Mouse (Mus musculus) liver, embryonic 14.5 days (tissue): ENCODE measurements around the gene Npas3. TPM values are rescaled to one million over a fixed set of nuclear protein-coding genes. Genes with fewer than 3 reads are reported as not detected.

Source experiments
- ATAC-seq: fragments of 200-750 bp; cut with Nextera tagmentation; 2 replicates; pipeline ENCODE4 v1.8.0; 2017; ENCODE audit warnings: moderate number of reproducible peaks, mild to moderate bottlenecking, moderate library complexity; ENCODE audit not compliant: insufficient read depth
- DNase-seq, 3 experiments: peaks; one replicate each; pipeline ENCODE4 v3.0.0-alpha.2; 2012 to 2013; ENCODE audit warnings: low read depth in 3 of 3, low spot score in 3 of 3
- H3K27ac ChIP-seq: fragments of 300-500 bp; sonication (generic); 2 replicates; pipeline ENCODE4 v1.5.1; 2014; ENCODE audit warnings: moderate library complexity, mild to moderate bottlenecking, control low read depth, inconsistent platforms
- H3K27me3 ChIP-seq: fragments of 300-500 bp; sonication (generic); 2 replicates; pipeline ENCODE4 v1.6.1; 2014; ENCODE audit warnings: mild to moderate bottlenecking, low read length, moderate library complexity; ENCODE audit not compliant: control insufficient read depth, insufficient read depth
- H3K36me3 ChIP-seq: fragments of 300-500 bp; sonication (generic); replicated peaks from 2 replicates; pipeline ENCODE4 v1.6.1; 2014; ENCODE audit warnings: low read depth; ENCODE audit not compliant: control insufficient read depth, insufficient read depth
- H3K4me1 ChIP-seq, 2 experiments: fragments of 200-500 bp in 1 of 2; fragments of 300-500 bp in 1 of 2; sonication (generic) in 1 of 2; replicated peaks; 2 replicates each; pipeline ENCODE4 v1.6.1; 2012 to 2014; ENCODE audit warnings: antibody characterized with exemption in 1 of 2, inconsistent platforms in 1 of 2, low read length in 1 of 2; ENCODE audit not compliant: control insufficient read depth in 2 of 2, insufficient read depth in 2 of 2
- H3K4me2 ChIP-seq: fragments of 300-500 bp; sonication (generic); 2 replicates; pipeline ENCODE4 v1.6.1; 2014; ENCODE audit warnings: low read depth, mild to moderate bottlenecking, control low read depth, moderate library complexity
- H3K4me3 ChIP-seq, 2 experiments: fragments of 200-500 bp in 1 of 2; fragments of 300-500 bp in 1 of 2; sonication (generic) in 1 of 2; 2 replicates each; pipeline ENCODE4 v1.5.1; 2012 to 2014; ENCODE audit warnings: low read depth in 2 of 2, low read length in 2 of 2, mild to moderate bottlenecking in 2 of 2, control low read depth in 1 of 2, inconsistent platforms in 1 of 2, moderate library complexity in 1 of 2; ENCODE audit not compliant: insufficient read depth in 1 of 2
- H3K9ac ChIP-seq: fragments of 300-500 bp; sonication (generic); replicated peaks from 2 replicates; pipeline ENCODE4 v1.6.1; 2014; ENCODE audit warnings: mild to moderate bottlenecking, control low read depth, moderate library complexity
- H3K9me3 ChIP-seq: fragments of 300-500 bp; sonication (generic); 2 replicates; pipeline ENCODE4 v1.6.1; 2016; ENCODE audit warnings: low read length, mixed read lengths; ENCODE audit not compliant: control insufficient read depth
- CTCF ChIP-seq: IDR thresholded peaks from 2 replicates; pipeline ENCODE4 v1.5.1; 2016; ENCODE audit warnings: antibody characterized with exemption, low read depth, control low read depth
- EP300 ChIP-seq: IDR thresholded peaks from 2 replicates; pipeline ENCODE4 v1.6.1; 2016; ENCODE audit warnings: antibody characterized with exemption, low read depth
- WGBS: fragments of 180-500 bp; shearing (Covaris S2); extraction: QIAGEN DNeasy Blood & Tissue Kit; methylation state at CpG from one replicate; pipeline ENCODE4 v1.1.7; 2014; ENCODE audit not compliant: insufficient replicate concordance; 5-methylcytosine and 5-hydroxymethylcytosine counted together
- polyA plus RNA-seq, 2 experiments: library from polyadenylated mRNA; depleted of rRNA in 1 of 2; stranded (reverse) in 1 of 2; unstranded in 1 of 2; fragments of >200 nt; fragmentation: Nextera tagmentation in 1 of 2; extraction: Ambion mirVana in 1 of 2; gene quantifications; 2 replicates each; pipeline versions ENCODE4 v1.2.1 to v1.2.3; 2012 to 2014

The Npas3 gene
- polyA plus RNA-seq, 2 experiments, result 0.08 to 0.09 TPM

DNA sequence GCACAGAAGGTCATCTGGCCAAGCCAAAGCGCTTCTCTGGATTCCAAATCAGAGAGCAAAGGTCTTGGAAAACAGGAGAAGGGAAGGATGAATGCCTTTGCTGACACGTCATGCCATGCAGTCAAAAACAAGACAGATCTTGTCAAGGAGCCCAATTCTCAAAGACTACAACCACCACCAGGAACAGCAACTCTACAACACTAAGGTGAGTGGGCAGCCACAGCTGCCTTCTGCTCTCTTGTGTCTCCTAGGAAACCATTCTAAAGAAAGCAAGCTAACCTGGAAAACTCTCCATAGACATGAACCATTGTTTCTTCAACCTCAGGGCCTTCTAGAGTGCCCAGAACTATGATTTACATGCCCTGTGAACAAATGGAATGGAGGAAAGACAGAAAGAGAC lies 825.5 kb downstream of the Npas3 start:
- Histone ChIP-seq H3K4me1 (no peaks in the 10 kb centered on the region), H3K27ac (no peak overlapping the region), H3K4me3 (no peak overlapping the region), H3K9ac (no peak overlapping the region), H3K9me3 (no peaks in the 10 kb centered on the region), H3K36me3 (no peaks in the 10 kb centered on the region), H3K27me3 (peaks cover 3% of the 10 kb centered on the region), H3K4me2 (no peak overlapping the region)
- 65% methylated on average over 2 of the region's 2 CpGs for WGBS
- no peak for DNase-seq
- no peak for ATAC-seq
- no peak for TF ChIP-seq CTCF
- TF ChIP-seq EP300, result no peak

DNA sequence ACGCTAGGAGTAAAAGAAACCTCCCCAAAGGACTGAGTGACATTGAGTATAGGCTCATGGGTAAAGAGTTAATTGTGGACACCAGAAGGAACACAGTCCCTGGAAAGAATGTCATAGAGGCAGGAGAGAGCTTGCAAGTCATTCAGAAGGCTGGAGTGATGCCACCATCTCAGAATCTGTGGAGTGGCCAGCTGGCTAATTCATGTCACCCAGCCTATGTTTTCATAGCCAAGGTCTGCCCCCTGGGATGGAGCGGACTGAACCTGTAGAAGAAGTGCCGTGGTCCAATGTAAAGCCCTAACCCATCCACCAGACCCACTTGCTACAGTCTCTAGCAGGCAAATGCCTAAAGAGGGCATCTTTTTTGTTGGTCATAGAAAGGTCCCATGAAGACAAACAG lies 832.5 kb downstream of the Npas3 start:
- DNase-seq, result no peak
- H3K9me3 ChIP-seq, result no peaks in the 10 kb centered on the region
- H3K4me1 ChIP-seq, result no peaks in the 10 kb centered on the region
- WGBS, result 64% methylated on average over 3 of the region's 3 CpGs
- no peak overlapping the region for H3K9ac ChIP-seq
- no peak overlapping the region for H3K27ac ChIP-seq
- no peak for TF ChIP-seq CTCF
- TF ChIP-seq EP300, result no peak
- no peaks in the 10 kb centered on the region for H3K36me3 ChIP-seq
- no peak overlapping the region for H3K4me2 ChIP-seq
- ATAC-seq, result no peak
- H3K27me3 ChIP-seq, result no peaks in the 10 kb centered on the region
- no peak overlapping the region for H3K4me3 ChIP-seq

DNA sequence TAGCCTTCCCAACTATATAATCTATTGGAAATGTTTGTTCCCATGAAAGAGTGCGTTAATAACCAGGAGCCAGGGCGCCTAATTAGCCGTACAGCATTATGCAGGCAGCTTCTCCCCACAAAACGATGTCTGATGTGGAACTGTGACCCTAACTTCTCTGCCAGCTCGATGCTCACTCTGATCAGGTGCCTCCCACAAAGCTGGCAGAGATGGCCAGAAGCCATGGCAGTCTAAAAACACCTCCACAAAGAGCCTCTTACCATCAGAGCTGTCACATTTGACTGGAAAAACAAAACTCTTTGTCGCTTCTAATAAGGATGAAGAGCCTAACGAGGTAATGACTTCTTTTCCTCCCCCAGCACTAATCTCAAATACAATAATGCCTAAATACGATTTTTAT lies 845.3 kb downstream of the Npas3 start:
- Histone ChIP-seq H3K9me3 (no peaks in the 10 kb centered on the region), H3K4me1 (no peaks in the 10 kb centered on the region), H3K4me3 (no peak overlapping the region), H3K27me3 (no peaks in the 10 kb centered on the region), H3K9ac (no peak overlapping the region), H3K36me3 (no peaks in the 10 kb centered on the region), H3K4me2 (no peak overlapping the region), H3K27ac (no peak overlapping the region)
- DNase-seq, result no peak
- no peak for ATAC-seq
- 60% methylated on average over 8 of the region's 8 CpGs for WGBS
- TF ChIP-seq CTCF (no peak), EP300 (no peak)

DNA sequence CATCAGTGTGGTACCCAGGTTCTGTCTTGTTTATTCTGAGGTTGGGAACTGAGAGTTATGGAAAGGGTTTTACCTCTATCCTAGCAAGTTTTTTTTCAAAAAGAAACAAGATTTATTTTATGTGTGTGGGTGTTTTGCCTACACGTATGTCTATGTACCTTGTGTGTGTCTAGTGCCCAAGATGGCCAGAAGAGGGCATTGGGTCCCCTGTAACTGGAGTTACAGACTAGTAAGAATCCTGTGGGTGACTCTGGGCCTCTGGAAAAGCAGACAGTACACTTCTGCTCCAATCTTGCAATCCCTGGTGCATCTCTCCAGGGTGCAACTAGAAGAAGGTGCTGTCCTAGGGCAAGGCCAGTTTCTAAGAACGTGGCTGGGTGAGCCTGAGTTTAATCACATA lies 848.0 kb downstream of the Npas3 start:
- Histone ChIP-seq H3K27ac (no peak overlapping the region), H3K4me2 (no peak overlapping the region), H3K36me3 (no peaks in the 10 kb centered on the region), H3K4me1 (no peaks in the 10 kb centered on the region), H3K4me3 (no peak overlapping the region), H3K9ac (no peak overlapping the region), H3K9me3 (no peaks in the 10 kb centered on the region), H3K27me3 (no peaks in the 10 kb centered on the region)
- 35% methylated on average over 2 of the region's 2 CpGs for WGBS
- DNase-seq (no peak), ATAC-seq (no peak)
- no peak for TF ChIP-seq CTCF
- TF ChIP-seq EP300, result no peak

DNA sequence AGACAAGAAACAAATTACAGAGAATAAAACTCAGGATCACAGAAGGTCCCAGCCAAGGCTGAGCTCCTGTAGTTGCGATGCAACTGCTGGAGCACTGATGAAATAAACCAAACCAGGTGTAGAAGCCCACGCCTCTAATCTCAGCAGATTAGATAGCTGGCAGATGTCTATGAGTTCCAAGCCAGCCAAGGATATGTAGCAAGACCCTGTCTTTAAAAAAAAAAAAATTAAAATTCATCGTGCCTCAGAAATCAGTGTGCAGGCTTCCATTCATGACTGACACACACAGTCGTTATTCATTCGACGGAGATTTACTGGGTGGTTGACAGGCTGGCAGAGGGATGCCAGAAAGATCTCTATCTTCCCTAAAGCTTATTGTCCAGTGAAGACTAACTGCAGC lies 849.7 kb downstream of the Npas3 start:
- ATAC-seq (no peak), DNase-seq (no peak)
- H3K9me3 ChIP-seq, result no peaks in the 10 kb centered on the region
- H3K9ac ChIP-seq, result no peak overlapping the region
- H3K27ac ChIP-seq, result no peak overlapping the region
- WGBS, result 59% methylated on average over 6 of the region's 6 CpGs
- H3K4me1 ChIP-seq, result no peaks in the 10 kb centered on the region
- TF ChIP-seq CTCF (no peak), EP300 (no peak)
- H3K4me3 ChIP-seq, result no peak overlapping the region
- no peaks in the 10 kb centered on the region for H3K27me3 ChIP-seq
- H3K4me2 ChIP-seq, result no peak overlapping the region
- no peaks in the 10 kb centered on the region for H3K36me3 ChIP-seq
